Mouse (Mus musculus) lung, embryonic 15.5 days (tissue): ENCODE measurements around the gene Bicral. TPM values are rescaled to one million over a fixed set of nuclear protein-coding genes. Genes with fewer than 3 reads are reported as not detected.

ENCODE experiments used
- ATAC-seq: fragments of 200-750 bp; cut with Nextera tagmentation; 2 replicates; pipeline ENCODE4 v1.8.0; 2017; ENCODE audit warnings: moderate number of reproducible peaks, borderline replicate concordance; ENCODE audit not compliant: low FRiP score, low TSS enrichment; ENCODE audit errors: extremely low read depth
- H3K27ac ChIP-seq: fragments of 300-500 bp; sonication (generic); 2 replicates; pipeline ENCODE4 v1.5.1; 2015; ENCODE audit warnings: moderate library complexity, mild to moderate bottlenecking, inconsistent platforms
- H3K27me3 ChIP-seq: fragments of 300-500 bp; sonication (generic); 2 replicates; pipeline ENCODE4 v1.6.1; 2015; ENCODE audit warnings: inconsistent platforms
- H3K36me3 ChIP-seq: fragments of 300-500 bp; sonication (generic); 2 replicates; pipeline ENCODE4 v1.6.1; 2015; ENCODE audit warnings: inconsistent platforms
- H3K4me1 ChIP-seq: fragments of 300-500 bp; sonication (generic); 2 replicates; pipeline ENCODE4 v1.6.1; 2015; ENCODE audit warnings: inconsistent platforms
- H3K4me2 ChIP-seq: fragments of 300-500 bp; sonication (generic); 2 replicates; pipeline ENCODE4 v1.6.1; 2015; ENCODE audit warnings: inconsistent platforms, mild to moderate bottlenecking, moderate library complexity
- H3K4me3 ChIP-seq: fragments of 300-500 bp; sonication (generic); 2 replicates; pipeline ENCODE4 v1.5.1; 2015; ENCODE audit warnings: mild to moderate bottlenecking, inconsistent platforms
- H3K9ac ChIP-seq: fragments of 300-500 bp; sonication (generic); 2 replicates; pipeline ENCODE4 v1.6.1; 2015; ENCODE audit warnings: inconsistent platforms
- H3K9me3 ChIP-seq: fragments of 300-500 bp; sonication (generic); 2 replicates; pipeline ENCODE4 v1.6.1; 2016; ENCODE audit warnings: inconsistent platforms
- WGBS: fragments of 180-500 bp; shearing (Covaris S2); methylation state at CpG from one replicate; pipeline ENCODE4 v1.1.7; 2015; 5-methylcytosine and 5-hydroxymethylcytosine counted together
- polyA plus RNA-seq: library from polyadenylated mRNA; unstranded; fragments of >200 nt; fragmentation: Nextera tagmentation; extraction: Ambion mirVana; gene quantifications from 2 replicates; pipeline ENCODE4 v1.2.1, GENCODE M21; 2015

Bicral gene
- polyA plus RNA-seq, 1 experiment from 2014 or later, result 4.0 TPM

GRCm38 (mm10) chr17:46870913-46871312 is 12.6 kb upstream of the Bicral start:
- Histone ChIP-seq H3K9me3 (no peaks in the 10 kb centered on the region), H3K36me3 (no peaks in the 10 kb centered on the region), H3K27ac (no peak overlapping the region), H3K4me1 (peaks cover 7% of the 10 kb centered on the region), H3K4me2 (no peak overlapping the region), H3K27me3 (no peaks in the 10 kb centered on the region), H3K9ac (no peak overlapping the region), H3K4me3 (no peak overlapping the region)
- WGBS, result 40% methylated on average over 1 of the region's 1 CpGs
- no peak for ATAC-seq

GRCm38 (mm10) chr17:46870204-46870798 is 12.0 kb upstream of the Bicral start:
- H3K4me3 ChIP-seq, result no peak overlapping the region
- no peaks in the 10 kb centered on the region for H3K36me3 ChIP-seq
- no peaks in the 10 kb centered on the region for H3K9me3 ChIP-seq
- no peak overlapping the region for H3K27ac ChIP-seq
- H3K4me2 ChIP-seq, result no peak overlapping the region
- no peak overlapping the region for H3K9ac ChIP-seq
- ATAC-seq, result no peak
- H3K27me3 ChIP-seq, result no peaks in the 10 kb centered on the region
- H3K4me1 ChIP-seq, result peaks cover 7% of the 10 kb centered on the region
- WGBS, result 82% methylated on average over 5 of the region's 5 CpGs

DNA sequence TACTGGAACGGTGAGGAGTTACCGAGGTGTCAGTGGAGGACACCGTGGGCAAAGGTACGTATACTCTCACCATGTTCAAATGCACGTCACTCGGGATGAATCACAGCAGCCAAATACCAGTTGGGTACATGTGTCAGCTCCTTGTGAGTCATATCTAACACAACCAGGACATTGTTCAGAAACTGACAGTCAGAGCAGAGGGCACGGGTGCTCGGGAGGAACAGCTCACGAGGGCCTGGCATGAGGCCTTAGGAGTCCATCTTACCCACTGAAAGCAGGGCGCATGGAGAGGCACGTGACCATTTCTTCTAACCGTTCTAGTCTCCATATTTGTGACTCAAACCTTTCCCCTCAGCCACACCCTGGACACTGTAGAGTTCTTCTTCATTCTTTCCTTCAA is 8.6 kb upstream of the Bicral start:
- no peaks in the 10 kb centered on the region for H3K36me3 ChIP-seq
- H3K27ac ChIP-seq, result no peak overlapping the region
- H3K4me1 ChIP-seq, result no peaks in the 10 kb centered on the region
- H3K9ac ChIP-seq, result no peak overlapping the region
- no peaks in the 10 kb centered on the region for H3K9me3 ChIP-seq
- whole genome bisulfite sequencing, result 85% methylated on average over 12 of the region's 12 CpGs
- H3K4me2 ChIP-seq, result no peak overlapping the region
- no peaks in the 10 kb centered on the region for H3K27me3 ChIP-seq
- no peak overlapping the region for H3K4me3 ChIP-seq
- ATAC-seq, result no peak

DNA sequence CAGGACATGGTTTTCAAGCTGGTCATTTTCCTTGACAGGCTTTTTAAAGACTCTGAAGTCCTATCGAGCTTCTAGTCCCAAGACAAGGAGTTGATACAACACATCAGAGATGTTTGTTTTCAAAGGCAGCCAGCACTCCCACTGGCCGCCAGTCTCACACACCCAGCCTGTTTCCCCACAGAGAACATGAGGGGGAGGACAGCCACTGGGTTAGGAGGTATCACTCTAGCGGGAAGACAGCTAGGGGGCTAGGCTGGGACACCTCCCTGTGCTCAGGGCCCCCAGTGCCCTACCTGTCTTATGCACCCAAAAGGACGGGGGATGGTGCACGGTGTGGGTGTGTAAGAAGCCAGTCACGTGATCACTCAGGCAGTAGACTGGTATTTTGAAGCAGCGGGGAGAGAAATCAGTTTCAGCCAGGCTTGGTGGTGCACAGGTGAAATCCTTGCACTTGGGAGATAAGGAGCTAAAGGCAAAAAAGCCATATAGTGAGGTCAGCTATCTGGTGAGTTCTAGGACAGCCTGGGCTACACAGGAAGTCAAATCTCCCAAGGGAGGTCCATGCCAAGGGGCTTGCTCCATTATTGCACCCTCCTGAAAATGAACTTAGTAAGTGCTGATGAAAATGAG is 6.4 kb upstream of the Bicral start:
- Histone ChIP-seq H3K9me3 (no peaks in the 10 kb centered on the region), H3K4me3 (no peak overlapping the region), H3K4me1 (no peaks in the 10 kb centered on the region), H3K27ac (no peak overlapping the region), H3K36me3 (no peaks in the 10 kb centered on the region), H3K9ac (no peak overlapping the region), H3K27me3 (no peaks in the 10 kb centered on the region), H3K4me2 (no peak overlapping the region)
- 39% methylated on average over 7 of the region's 7 CpGs for WGBS
- ATAC-seq, result no peak

DNA sequence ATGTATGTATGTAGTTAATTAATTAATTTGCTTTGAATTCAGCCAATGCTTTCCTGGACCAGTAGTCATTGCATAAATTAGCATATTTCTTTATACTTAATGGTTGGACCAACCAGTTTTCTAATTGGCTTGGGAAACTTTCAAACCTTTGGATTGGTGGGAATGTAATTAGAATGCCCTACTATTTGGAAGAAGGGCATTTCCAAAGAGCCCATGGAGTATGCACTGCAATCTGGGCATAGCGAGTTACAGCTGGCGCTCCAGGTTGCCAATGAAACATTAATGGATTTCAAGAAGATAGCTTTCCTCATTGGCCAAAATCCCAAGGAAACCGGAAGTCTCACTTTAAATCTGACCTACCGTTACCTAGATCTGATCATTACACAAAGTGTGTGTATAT is 1.8 kb upstream of the Bicral start:
- Histone ChIP-seq H3K4me1 (peaks cover 7% of the 10 kb centered on the region), H3K27ac (no peak overlapping the region), H3K4me2 (no peak overlapping the region), H3K27me3 (no peaks in the 10 kb centered on the region), H3K9ac (no peak overlapping the region), H3K4me3 (no peak overlapping the region), H3K9me3 (no peaks in the 10 kb centered on the region), H3K36me3 (no peaks in the 10 kb centered on the region)
- ATAC-seq, result no peak
- 89% methylated on average over 4 of the region's 4 CpGs for WGBS

GRCm38 (mm10) chr17:46858749-46859444 is 615 bp upstream of the Bicral start:
- Histone ChIP-seq H3K4me3 (peak overlapping the region; percentile 93), H3K4me2 (peak overlapping the region; percentile 62), H3K36me3 (no peaks in the 10 kb centered on the region), H3K27ac (peak overlapping the region; percentile 100), H3K4me1 (peaks cover 18% of the 10 kb centered on the region), H3K9ac (peak overlapping the region; percentile 100), H3K9me3 (no peaks in the 10 kb centered on the region), H3K27me3 (no peaks in the 10 kb centered on the region)
- ATAC-seq, result no peak
- 15% methylated on average over 9 of the region's 9 CpGs for WGBS

DNA sequence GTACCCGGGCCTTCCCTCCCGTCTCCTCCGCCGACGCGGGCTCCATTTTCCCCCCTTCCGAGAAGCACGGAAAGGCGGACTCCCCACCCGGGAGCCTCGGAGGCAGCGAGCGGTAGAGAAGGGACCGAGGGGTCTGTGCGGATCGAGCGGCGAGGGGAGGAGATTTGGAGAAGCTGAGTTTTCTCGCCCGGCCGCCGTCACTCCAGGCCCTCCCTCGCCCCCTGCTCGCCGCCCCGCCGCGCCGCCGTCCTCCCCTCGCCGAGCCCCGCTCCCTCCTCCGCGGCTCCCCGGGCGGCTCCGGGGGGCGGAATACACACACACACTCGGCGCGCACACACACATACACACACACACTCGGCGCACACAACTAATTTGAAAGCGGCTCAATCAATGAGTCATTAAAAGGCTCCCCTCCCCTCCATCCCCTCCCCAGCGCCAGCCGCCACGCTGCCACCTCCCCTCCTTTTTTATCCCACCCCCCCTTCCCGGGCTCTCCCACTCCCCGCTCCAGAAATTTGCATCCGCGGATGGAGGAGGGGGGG is 850 bp downstream of the Bicral start:
- Histone ChIP-seq H3K4me3 (peak overlapping the region; percentile 93), H3K9ac (peak overlapping the region; percentile 100), H3K9me3 (no peaks in the 10 kb centered on the region), H3K27ac (peak overlapping the region; percentile 100), H3K36me3 (no peaks in the 10 kb centered on the region), H3K4me2 (peak overlapping the region; percentile 62), H3K4me1 (peaks cover 31% of the 10 kb centered on the region), H3K27me3 (no peaks in the 10 kb centered on the region)
- peak; percentile 77 for ATAC-seq
- WGBS, result 1% methylated on average over 18 of the region's 52 CpGs

DNA sequence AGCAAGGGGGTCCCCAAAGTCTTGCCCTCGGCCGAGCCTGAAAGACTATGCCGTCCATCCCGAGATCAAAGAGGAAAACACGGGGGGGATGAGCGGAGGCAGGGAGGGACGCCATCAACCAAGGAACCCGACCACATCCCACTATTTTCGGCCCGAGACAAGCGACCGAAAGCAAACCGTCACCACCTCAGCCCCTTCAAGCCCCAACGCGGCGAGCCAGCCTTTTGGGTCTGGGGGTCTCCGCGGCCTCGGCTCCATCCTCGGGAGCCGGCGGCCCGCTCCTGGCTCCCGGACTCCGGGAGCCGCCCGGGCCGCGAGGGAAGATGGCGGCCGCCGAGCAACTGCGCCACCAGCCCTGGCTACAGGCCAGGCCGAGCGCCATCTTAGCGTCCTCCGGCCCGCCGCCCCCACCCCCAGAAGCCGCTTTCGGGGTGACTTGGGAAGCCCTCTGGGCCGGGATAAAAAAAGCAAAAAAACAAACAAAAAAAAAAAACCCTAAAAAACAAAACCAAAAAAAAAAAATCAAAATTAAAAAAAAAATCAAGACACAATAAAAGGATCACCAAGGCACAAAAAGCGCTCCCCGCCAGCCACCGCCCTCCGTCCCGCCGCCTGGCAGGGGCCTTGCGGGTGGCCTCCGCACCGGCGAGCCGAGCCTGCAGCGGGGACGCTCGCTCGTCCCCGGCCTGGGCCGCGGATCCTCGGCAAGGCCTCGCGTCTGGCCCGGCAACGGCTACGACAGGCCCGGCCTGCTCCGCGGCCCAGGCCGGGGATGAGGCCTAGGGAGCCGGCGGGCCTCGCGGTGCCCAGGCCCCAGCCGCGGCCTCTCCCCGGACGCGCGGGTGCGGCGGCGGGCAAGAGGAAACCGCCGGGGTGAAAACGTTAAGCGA is 1.6 kb downstream of the Bicral start:
- H3K9ac ChIP-seq, result peak overlapping the region; percentile 100
- no peaks in the 10 kb centered on the region for H3K27me3 ChIP-seq
- no peaks in the 10 kb centered on the region for H3K36me3 ChIP-seq
- peak overlapping the region; percentile 93 for H3K4me3 ChIP-seq
- peaks cover 31% of the 10 kb centered on the region for H3K4me1 ChIP-seq
- H3K4me2 ChIP-seq, result peak overlapping the region; percentile 62
- WGBS, result under 1% methylated on average over 87 of the region's 87 CpGs
- H3K27ac ChIP-seq, result peak overlapping the region; percentile 100
- no peaks in the 10 kb centered on the region for H3K9me3 ChIP-seq
- ATAC-seq, result no peak

GRCm38 (mm10) chr17:46856107-46856388 is 2.2 kb downstream of the Bicral start:
- Histone ChIP-seq H3K27ac (peak overlapping the region; percentile 100), H3K9me3 (no peaks in the 10 kb centered on the region), H3K4me1 (peaks cover 31% of the 10 kb centered on the region), H3K4me2 (peak overlapping the region; percentile 62), H3K4me3 (peak overlapping the region; percentile 93), H3K36me3 (no peaks in the 10 kb centered on the region), H3K27me3 (no peaks in the 10 kb centered on the region), H3K9ac (peak overlapping the region; percentile 100)
- no peak for ATAC-seq
- WGBS, result 6% methylated on average over 4 of the region's 4 CpGs

DNA sequence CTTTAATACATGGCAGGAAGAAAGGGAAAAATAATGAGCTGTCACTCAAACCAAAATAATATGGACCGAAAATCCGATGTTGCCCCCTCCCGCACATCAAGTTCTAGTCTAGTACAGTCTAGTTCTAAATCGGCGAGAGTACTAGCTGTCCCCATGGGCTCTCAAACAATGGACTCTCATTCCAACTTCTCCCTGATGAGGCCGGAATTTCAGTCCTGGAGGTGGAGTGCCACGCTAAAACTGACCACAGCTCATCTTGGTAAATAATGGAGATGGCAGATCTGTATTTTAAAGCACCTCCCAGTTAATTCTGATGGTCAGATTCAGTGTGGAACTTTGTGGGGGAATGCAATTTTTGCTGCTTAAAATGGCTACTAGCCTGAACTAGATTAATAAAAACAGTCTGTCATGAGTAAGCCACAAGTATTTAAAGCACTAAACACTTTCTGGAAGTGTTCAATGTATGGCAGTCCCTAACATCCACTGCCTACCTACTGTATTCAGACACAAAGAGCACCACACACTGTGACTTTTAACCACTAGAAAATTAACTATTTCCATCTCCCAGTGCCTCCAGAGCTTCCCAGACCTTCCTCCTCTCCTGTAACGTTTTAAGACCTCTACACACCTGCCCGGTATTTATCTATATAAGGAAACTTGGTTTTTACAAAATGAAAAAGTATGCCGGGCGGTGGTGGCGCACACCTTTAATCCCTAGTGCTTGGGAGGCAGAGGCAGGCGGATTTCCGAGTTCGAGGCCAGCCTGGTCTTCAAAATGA is 2.8 kb downstream of the Bicral start:
- ATAC-seq, result no peak
- no peaks in the 10 kb centered on the region for H3K9me3 ChIP-seq
- no peaks in the 10 kb centered on the region for H3K27me3 ChIP-seq
- H3K27ac ChIP-seq, result peak overlapping the region; percentile 100
- peaks cover 31% of the 10 kb centered on the region for H3K4me1 ChIP-seq
- no peaks in the 10 kb centered on the region for H3K36me3 ChIP-seq
- H3K9ac ChIP-seq, result peak overlapping the region; percentile 100
- 44% methylated on average over 15 of the region's 15 CpGs for WGBS
- peak overlapping the region; percentile 93 for H3K4me3 ChIP-seq
- H3K4me2 ChIP-seq, result peak overlapping the region; percentile 62

DNA sequence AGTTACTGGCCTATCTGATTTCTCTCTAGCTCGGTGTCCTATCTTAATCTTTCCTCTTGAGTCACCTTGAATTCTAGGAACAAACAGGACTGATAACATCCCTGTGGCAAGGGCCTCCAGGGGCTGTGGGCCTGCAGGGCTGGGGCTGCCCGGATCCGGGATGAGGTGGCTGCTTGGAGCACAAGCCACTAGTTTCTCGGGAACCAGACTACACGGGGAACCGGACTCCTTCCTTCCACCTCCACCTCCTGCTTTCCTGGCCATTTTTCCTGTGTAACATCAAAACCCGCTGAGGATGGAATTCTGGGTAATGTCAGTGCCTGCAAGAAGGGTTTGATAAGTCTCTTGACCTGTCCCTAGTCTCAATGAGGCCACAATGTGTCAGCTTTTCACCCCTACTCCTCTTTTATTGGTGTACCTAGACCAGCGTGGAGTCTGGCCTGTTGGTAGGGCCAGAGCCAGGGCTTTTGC is 3.6 kb downstream of the Bicral start:
- Histone ChIP-seq H3K4me1 (peaks cover 31% of the 10 kb centered on the region), H3K27me3 (no peaks in the 10 kb centered on the region), H3K9ac (peak overlapping the region; percentile 31; the same call in 1 of the 2 replicates), H3K36me3 (no peaks in the 10 kb centered on the region), H3K4me2 (peak overlapping the region; percentile 62), H3K27ac (peak overlapping the region; percentile 68), H3K4me3 (no peak overlapping the region), H3K9me3 (no peaks in the 10 kb centered on the region)
- WGBS, result 50% methylated on average over 8 of the region's 8 CpGs
- ATAC-seq, result no peak
